Mouse (Mus musculus) kidney, embryonic 16.5 days (tissue): ENCODE data around the gene Bhlhe41. TPM values are rescaled to one million over a fixed set of nuclear protein-coding genes. Genes with fewer than 3 reads are reported as not detected.
A peak's percentile ranks its signal among the peaks of the same experiment; 100 is the strongest.

ENCODE experiments used
- ATAC-seq: fragments of 200-750 bp; cut with Nextera tagmentation; 2 replicates; pipeline ENCODE4 v1.8.0; 2017; ENCODE audit warnings: moderate TSS enrichment; ENCODE audit not compliant: low FRiP score, low TSS enrichment
- H3K27ac ChIP-seq: fragments of 300-500 bp; sonication (generic); 2 replicates; pipeline ENCODE4 v1.5.1; 2014; ENCODE audit warnings: low read length
- H3K27me3 ChIP-seq: fragments of 300-500 bp; sonication (generic); 2 replicates; pipeline ENCODE4 v1.6.1; 2014; ENCODE audit warnings: low read length, control low read depth, mixed read lengths; ENCODE audit not compliant: insufficient read depth
- H3K36me3 ChIP-seq: fragments of 300-500 bp; sonication (generic); 2 replicates; pipeline ENCODE4 v1.6.1; 2014; ENCODE audit warnings: low read length, control low read depth, mixed read lengths; ENCODE audit not compliant: insufficient read depth
- H3K4me1 ChIP-seq: fragments of 300-500 bp; sonication (generic); 2 replicates; pipeline ENCODE4 v1.6.1; 2014; ENCODE audit warnings: low read length, control low read depth, mixed read lengths; ENCODE audit not compliant: insufficient read depth
- H3K4me2 ChIP-seq: fragments of 300-500 bp; sonication (generic); replicated peaks from 2 replicates; pipeline ENCODE4 v1.6.1; 2014; ENCODE audit warnings: low read depth, low read length
- H3K4me3 ChIP-seq: fragments of 300-500 bp; sonication (generic); 2 replicates; pipeline ENCODE4 v1.5.1; 2014; ENCODE audit warnings: mild to moderate bottlenecking, low read length
- H3K9ac ChIP-seq: fragments of 300-500 bp; sonication (generic); replicated peaks from 2 replicates; pipeline ENCODE4 v1.6.1; 2014; ENCODE audit warnings: low read length
- H3K9me3 ChIP-seq: fragments of 300-500 bp; sonication (generic); 2 replicates; pipeline ENCODE4 v1.6.1; 2016; ENCODE audit warnings: low read length, control low read depth
- WGBS: fragments of 180-500 bp; shearing (Covaris S2); extraction: QIAGEN DNeasy Blood & Tissue Kit; methylation state at CpG from one replicate; pipeline ENCODE4 v1.1.7; 2014; 5-methylcytosine and 5-hydroxymethylcytosine counted together
- polyA plus RNA-seq: library from polyadenylated mRNA; unstranded; fragments of >200 nt; fragmentation: Nextera tagmentation; extraction: Ambion mirVana; gene quantifications from 2 replicates; pipeline ENCODE4 v1.2.1, GENCODE M21; 2015

The Bhlhe41 gene
- 0.94 and 1.1 TPM in 2 replicates for polyA plus RNA-seq

GRCm38 (mm10) chr6:145865289-145865885 lies at the start of gene Bhlhe41:
Gene Bhlhe41, minus strand, starts transcription at chr6:145865558.
- H3K4me2 ChIP-seq: peak within 1 kb of the TSS; percentile 100
- under 1% methylated on average over 51 of the region's 57 CpGs for WGBS
- no peaks in the 10 kb centered on the region for H3K36me3 ChIP-seq
- H3K4me1 ChIP-seq: peaks cover 36% of the 10 kb centered on the region
- H3K9me3 ChIP-seq: no peaks in the 10 kb centered on the region
- H3K27ac ChIP-seq: 0 out of 2 replicates have a peak within 1 kb of the TSS, but pooled peaks have one; percentile 43
- peaks cover 51% of the 10 kb centered on the region for H3K27me3 ChIP-seq
- H3K4me3 ChIP-seq: peak within 1 kb of the TSS; percentile 64
- peak; percentile 46 for ATAC-seq
- H3K9ac ChIP-seq: peak within 1 kb of the TSS; percentile 73

GRCm38 (mm10) chr6:145912232-145912631 lies 46.9 kb upstream of the Bhlhe41 start:
- no peak for ATAC-seq
- H3K36me3 ChIP-seq: no peaks in the 10 kb centered on the region
- no peaks in the 10 kb centered on the region for H3K27me3 ChIP-seq
- no peak overlapping the region for H3K4me3 ChIP-seq
- H3K4me2 ChIP-seq: no peak overlapping the region
- no peak overlapping the region for H3K9ac ChIP-seq
- no peaks in the 10 kb centered on the region for H3K4me1 ChIP-seq
- H3K27ac ChIP-seq: no peak overlapping the region
- H3K9me3 ChIP-seq: no peaks in the 10 kb centered on the region; the same call in 1 of the 2 replicates

- Histone ChIP-seq H3K9me3 (no peaks in the 10 kb centered on the region; the same call in 1 of the 2 replicates), H3K9ac (no peak overlapping the region), H3K4me3 (no peak overlapping the region), H3K4me2 (no peak overlapping the region), H3K4me1 (no peaks in the 10 kb centered on the region), H3K27ac (no peak overlapping the region), H3K36me3 (no peaks in the 10 kb centered on the region), H3K27me3 (no peaks in the 10 kb centered on the region)
- ATAC-seq: no peak
- 85% methylated on average over 3 of the region's 3 CpGs for WGBS
Measured at GRCm38 (mm10) chr6:145910469-145911426, 45.4 kb upstream of the Bhlhe41 start.

GRCm38 (mm10) chr6:145909943-145910342 lies 44.6 kb upstream of the Bhlhe41 start:
- 86% methylated on average over 4 of the region's 4 CpGs for WGBS
- no peaks in the 10 kb centered on the region for H3K4me1 ChIP-seq
- no peak for ATAC-seq

GRCm38 (mm10) chr6:145906096-145906890 lies 40.9 kb upstream of the Bhlhe41 start:
- H3K27ac ChIP-seq: no peak overlapping the region
- no peaks in the 10 kb centered on the region for H3K4me1 ChIP-seq
- H3K27me3 ChIP-seq: no peaks in the 10 kb centered on the region
- no peak overlapping the region for H3K4me3 ChIP-seq
- no peaks in the 10 kb centered on the region for H3K9me3 ChIP-seq
- no peak for ATAC-seq
- H3K4me2 ChIP-seq: no peak overlapping the region
- 48% methylated on average over 7 of the region's 7 CpGs for WGBS
- H3K36me3 ChIP-seq: no peaks in the 10 kb centered on the region
- no peak overlapping the region for H3K9ac ChIP-seq

More at GRCm38 (mm10) chr6:145909943-145910342, 44.6 kb upstream of the Bhlhe41 start:
- H3K27ac ChIP-seq: no peak overlapping the region
- no peaks in the 10 kb centered on the region; the same call in 1 of the 2 replicates for H3K9me3 ChIP-seq
- no peaks in the 10 kb centered on the region for H3K27me3 ChIP-seq
- H3K36me3 ChIP-seq: no peaks in the 10 kb centered on the region
- H3K4me3 ChIP-seq: no peak overlapping the region
- H3K9ac ChIP-seq: no peak overlapping the region
- H3K4me2 ChIP-seq: no peak overlapping the region

GRCm38 (mm10) chr6:145904616-145905015 lies 39.3 kb upstream of the Bhlhe41 start:
- no peaks in the 10 kb centered on the region for H3K27me3 ChIP-seq
- no peak overlapping the region for H3K4me2 ChIP-seq
- no peak overlapping the region for H3K4me3 ChIP-seq
- ATAC-seq: no peak
- no peaks in the 10 kb centered on the region for H3K36me3 ChIP-seq
- no peaks in the 10 kb centered on the region for H3K9me3 ChIP-seq
- H3K4me1 ChIP-seq: no peaks in the 10 kb centered on the region
- no peak overlapping the region for H3K27ac ChIP-seq
- 73% methylated on average over 5 of the region's 5 CpGs for WGBS
- H3K9ac ChIP-seq: no peak overlapping the region; the same call in 1 of the 2 replicates

GRCm38 (mm10) chr6:145904169-145904568 lies 38.8 kb upstream of the Bhlhe41 start:
- Histone ChIP-seq H3K4me2 (no peak overlapping the region), H3K36me3 (no peaks in the 10 kb centered on the region), H3K9me3 (no peaks in the 10 kb centered on the region), H3K4me1 (no peaks in the 10 kb centered on the region), H3K4me3 (no peak overlapping the region), H3K27ac (no peak overlapping the region), H3K27me3 (no peaks in the 10 kb centered on the region), H3K9ac (no peak overlapping the region)
- 93% methylated on average over 5 of the region's 5 CpGs for WGBS
- no peak for ATAC-seq

- Histone ChIP-seq H3K4me2 (no peak overlapping the region), H3K27me3 (no peaks in the 10 kb centered on the region), H3K9ac (no peak overlapping the region), H3K27ac (no peak overlapping the region), H3K9me3 (no peaks in the 10 kb centered on the region), H3K4me1 (no peaks in the 10 kb centered on the region), H3K36me3 (no peaks in the 10 kb centered on the region), H3K4me3 (no peak overlapping the region)
- 56% methylated on average over 8 of the region's 8 CpGs for WGBS
- no peak; the same call in 1 of the 2 replicates for ATAC-seq
Measured at GRCm38 (mm10) chr6:145894669-145895342, 29.4 kb upstream of the Bhlhe41 start.

GRCm38 (mm10) chr6:145893366-145894021 lies 28.1 kb upstream of the Bhlhe41 start:
- Histone ChIP-seq H3K4me3 (no peak overlapping the region), H3K4me2 (no peak overlapping the region), H3K9me3 (no peaks in the 10 kb centered on the region), H3K27ac (no peak overlapping the region), H3K27me3 (no peaks in the 10 kb centered on the region), H3K36me3 (no peaks in the 10 kb centered on the region), H3K9ac (no peak overlapping the region), H3K4me1 (no peaks in the 10 kb centered on the region)
- 84% methylated on average over 13 of the region's 13 CpGs for WGBS
- no peak for ATAC-seq
